In genomic region chr6:99884755-99885154, GRCm38 (mm10) we compare ENCODE assay signal across 14 mouse cellular contexts.
DNase-seq lines count a peak whose midpoint lies in the region; ATAC-seq and TF ChIP-seq lines count a peak whose summit lies in the region.
"Had no signal": no experiment of that assay in that cellular context is flagged by ENCODE, and none has a peak within 500 bp of the region (broad histone marks: within the 10 kb centered on the region; RNA-seq: fewer than 3 reads in every experiment).

No protein-coding gene starts in this region.

- H3K4me3 ChIP-seq in forebrain, embryonic 14.5 days (ENCODE audit: low read depth, low read length) = no peak overlapping the region
- no peak overlapping the region for H3K4me3 ChIP-seq in forebrain, postnatal 0 days (ENCODE audit: low read depth, low read length)
- H3K4me3 ChIP-seq in neural tube, embryonic 11.5 days (ENCODE audit: low read depth, low read length) = no peak overlapping the region
- no peak overlapping the region for H3K4me3 ChIP-seq in neural tube, embryonic 15.5 days (replicated peaks)
- H3K4me3 ChIP-seq in limb, embryonic 11.5 days (ENCODE audit: low read depth, low read length) = no peak overlapping the region
- H3K4me3 ChIP-seq: gastrocnemius, adult 2 months had no signal

- peak; percentile 22 for DNase-seq in forebrain, embryonic 14.5 days (ENCODE audit: low spot score)
- no peak for DNase-seq in forebrain, postnatal 0 days
- peak; percentile 35 for DNase-seq in neural tube, embryonic 11.5 days (ENCODE audit: low spot score)
- DNase-seq in limb, embryonic 11.5 days (ENCODE audit: low spot score) = peak; percentile 68
- no peak for DNase-seq in cerebellum, adult 8-10 months
- no peak for DNase-seq in layer of hippocampus, adult 9-11 months
- DNase-seq in frontal cortex, postnatal 14 days (ENCODE audit: low spot score in 2 of 2) = no peak
- DNase-seq: B cell, adult 2 months; gastrocnemius, adult 2 months; liver, postnatal 0 days; right cerebral cortex, postnatal 25 days; thymus, postnatal 14 days had no signal

- no peak for TF ChIP-seq CTCF in forebrain, postnatal 0 days (IDR thresholded peaks at IDR 0.05; ENCODE audit: low read depth)

- no peaks in the 10 kb centered on the region for H3K27me3 ChIP-seq in forebrain, embryonic 14.5 days (replicated peaks; ENCODE audit: control insufficient read depth, insufficient read depth, low read length)
- no peaks in the 10 kb centered on the region for H3K27me3 ChIP-seq in forebrain, postnatal 0 days (ENCODE audit: insufficient read depth, low read length)
- no peaks in the 10 kb centered on the region for H3K27me3 ChIP-seq in neural tube, embryonic 11.5 days (ENCODE audit: control insufficient read depth, insufficient read depth, low read length)
- peaks cover 14% of the 10 kb centered on the region for H3K27me3 ChIP-seq in neural tube, embryonic 15.5 days (replicated peaks)
- no peaks in the 10 kb centered on the region; the same call in 1 of the 2 replicates for H3K27me3 ChIP-seq in limb, embryonic 11.5 days (ENCODE audit: control insufficient read depth, insufficient read depth, low read length)

- no peak for ATAC-seq in forebrain, embryonic 14.5 days
- ATAC-seq in forebrain, postnatal 0 days = no peak
- ATAC-seq in neural tube, embryonic 11.5 days (ENCODE audit: insufficient read depth, low FRiP score, low TSS enrichment) = no peak
- ATAC-seq in neural tube, embryonic 15.5 days (ENCODE audit: low FRiP score) = no peak
- ATAC-seq in limb, embryonic 11.5 days (ENCODE audit: insufficient number of reproducible peaks, low FRiP score, low TSS enrichment, low read depth) = no peak
- ATAC-seq: liver, postnatal 0 days had no signal

- H3K27ac ChIP-seq in forebrain, embryonic 14.5 days (ENCODE audit: low read depth, low read length) = no peak overlapping the region
- H3K27ac ChIP-seq in forebrain, postnatal 0 days (ENCODE audit: low read depth, low read length) = no peak overlapping the region
- H3K27ac ChIP-seq in neural tube, embryonic 11.5 days (ENCODE audit: low read depth, low read length) = no peak overlapping the region
- no peak overlapping the region for H3K27ac ChIP-seq in neural tube, embryonic 15.5 days (replicated peaks)
- H3K27ac ChIP-seq in limb, embryonic 11.5 days (replicated peaks; ENCODE audit: low read depth, low read length) = no peak overlapping the region
- H3K27ac ChIP-seq: gastrocnemius, adult 2 months; macrophage had no signal

- H3K9me3 ChIP-seq in forebrain, embryonic 14.5 days (replicated peaks; ENCODE audit: control insufficient read depth, low read length) = no peaks in the 10 kb centered on the region
- no peaks in the 10 kb centered on the region for H3K9me3 ChIP-seq in forebrain, postnatal 0 days (ENCODE audit: low read length)
- H3K9me3 ChIP-seq in neural tube, embryonic 11.5 days (ENCODE audit: control insufficient read depth, low read length) = no peaks in the 10 kb centered on the region
- no peaks in the 10 kb centered on the region for H3K9me3 ChIP-seq in neural tube, embryonic 15.5 days (replicated peaks)
- H3K9me3 ChIP-seq in limb, embryonic 11.5 days (ENCODE audit: control insufficient read depth, low read length) = no peaks in the 10 kb centered on the region

- WGBS in forebrain, embryonic 14.5 days = 7% methylated on average over 7 of the region's 7 CpGs
- 13% methylated on average over 7 of the region's 7 CpGs for WGBS in forebrain, postnatal 0 days
- WGBS in neural tube, embryonic 11.5 days = 19% methylated on average over 7 of the region's 7 CpGs
- 27% methylated on average over 7 of the region's 7 CpGs for WGBS in neural tube, embryonic 15.5 days
- 2% methylated on average over 7 of the region's 7 CpGs for WGBS in limb, embryonic 11.5 days

- H3K36me3 ChIP-seq in forebrain, embryonic 14.5 days (ENCODE audit: control insufficient read depth, insufficient read depth, low read length) = no peaks in the 10 kb centered on the region
- H3K36me3 ChIP-seq in forebrain, postnatal 0 days (ENCODE audit: insufficient read depth) = no peaks in the 10 kb centered on the region
- H3K36me3 ChIP-seq in neural tube, embryonic 11.5 days (ENCODE audit: control insufficient read depth, insufficient read depth, low read length) = no peaks in the 10 kb centered on the region
- no peaks in the 10 kb centered on the region for H3K36me3 ChIP-seq in neural tube, embryonic 15.5 days
- H3K36me3 ChIP-seq in limb, embryonic 11.5 days (ENCODE audit: control insufficient read depth, insufficient read depth, low read length) = no peaks in the 10 kb centered on the region

- no peak overlapping the region for H3K9ac ChIP-seq in forebrain, embryonic 14.5 days (ENCODE audit: low read length)
- H3K9ac ChIP-seq in forebrain, postnatal 0 days = no peak overlapping the region
- no peak overlapping the region for H3K9ac ChIP-seq in neural tube, embryonic 11.5 days (ENCODE audit: low read length)
- H3K9ac ChIP-seq in neural tube, embryonic 15.5 days (replicated peaks) = no peak overlapping the region
- H3K9ac ChIP-seq in limb, embryonic 11.5 days (ENCODE audit: low read length) = no peak overlapping the region
- H3K9ac ChIP-seq: liver, postnatal 0 days had no signal

- H3K4me1 ChIP-seq in forebrain, embryonic 14.5 days (ENCODE audit: control insufficient read depth, insufficient read depth, low read length) = peaks cover 12% of the 10 kb centered on the region
- no peaks in the 10 kb centered on the region for H3K4me1 ChIP-seq in forebrain, postnatal 0 days (ENCODE audit: insufficient read depth)
- H3K4me1 ChIP-seq in neural tube, embryonic 11.5 days (ENCODE audit: control insufficient read depth, insufficient read depth, low read length) = 0 out of 2 replicates have a peak, but pooled peaks cover 3% of the 10 kb centered on the region
- peaks cover 4% of the 10 kb centered on the region; the same call in 1 of the 2 replicates for H3K4me1 ChIP-seq in neural tube, embryonic 15.5 days
- H3K4me1 ChIP-seq in limb, embryonic 11.5 days (ENCODE audit: control insufficient read depth, insufficient read depth, low read length) = peaks cover 38% of the 10 kb centered on the region

- H3K4me2 ChIP-seq in forebrain, embryonic 14.5 days (ENCODE audit: low read length) = no peak overlapping the region
- no peak overlapping the region for H3K4me2 ChIP-seq in forebrain, postnatal 0 days (ENCODE audit: low read depth)
- H3K4me2 ChIP-seq in neural tube, embryonic 11.5 days (ENCODE audit: low read depth) = no peak overlapping the region
- H3K4me2 ChIP-seq in neural tube, embryonic 15.5 days = no peak overlapping the region
- H3K4me2 ChIP-seq in limb, embryonic 11.5 days (ENCODE audit: low read depth, severe bottlenecking) = no peak overlapping the region

Comparison
In these comparisons a context has a peak if more than half of its experiments do, and no peak if none do; other contexts are left out.
1. DNase-seq: peak in forebrain, embryonic 14.5 days (single experiment), neural tube, embryonic 11.5 days (single experiment) and limb, embryonic 11.5 days (single experiment); none in forebrain, postnatal 0 days (single experiment), cerebellum, adult 8-10 months (single experiment), layer of hippocampus, adult 9-11 months (single experiment) and frontal cortex, postnatal 14 days (0 of 2).